Mouse (Mus musculus): Measurements from ENCODE around the gene Hnrnpab.

Gene Hnrnpab

DNA sequence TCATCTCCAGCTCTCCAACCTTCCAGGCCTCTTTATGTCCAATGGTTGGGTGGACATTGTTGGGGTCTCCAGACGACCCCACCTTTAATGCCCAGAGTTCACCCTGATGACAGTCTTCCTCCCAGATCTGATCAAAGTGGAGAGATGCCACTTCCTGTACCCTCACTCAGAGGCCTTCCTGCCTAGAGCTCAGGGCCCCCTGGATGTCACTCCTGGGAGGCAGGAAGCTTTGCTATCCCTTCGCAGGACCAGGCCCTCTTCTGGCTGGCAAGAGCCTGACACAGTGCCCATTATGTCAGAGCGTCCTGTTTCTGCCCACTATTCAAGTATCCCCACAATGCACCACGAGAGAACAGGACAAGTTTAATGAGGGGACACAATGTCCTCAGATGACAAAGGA is 27.6 kb downstream of the Hnrnpab start:
- intact Hi-C loops (cut with DNase I), result no loop called here

DNA sequence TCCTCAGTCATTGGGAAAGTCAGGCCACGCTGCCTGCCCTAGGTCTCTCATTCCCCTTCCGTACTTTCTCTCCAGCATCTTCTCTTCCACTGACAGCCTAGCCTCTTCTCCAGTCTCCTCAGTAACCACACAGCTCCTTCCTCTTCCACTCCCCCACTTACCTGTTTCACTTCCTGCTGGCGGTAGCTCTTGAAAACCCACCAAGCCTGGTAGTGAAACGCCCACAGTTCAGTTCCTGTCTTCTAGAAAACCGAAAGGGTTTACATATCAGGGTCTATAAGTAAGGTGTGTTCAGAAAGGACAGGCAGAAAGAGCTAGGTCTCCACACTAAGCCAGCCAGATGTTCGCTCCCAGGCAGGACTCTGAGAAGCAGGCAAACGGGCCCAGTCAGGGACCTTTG is 29.1 kb downstream of the Hnrnpab start:
- intact Hi-C loops (cut with DNase I), result no loop called here

DNA sequence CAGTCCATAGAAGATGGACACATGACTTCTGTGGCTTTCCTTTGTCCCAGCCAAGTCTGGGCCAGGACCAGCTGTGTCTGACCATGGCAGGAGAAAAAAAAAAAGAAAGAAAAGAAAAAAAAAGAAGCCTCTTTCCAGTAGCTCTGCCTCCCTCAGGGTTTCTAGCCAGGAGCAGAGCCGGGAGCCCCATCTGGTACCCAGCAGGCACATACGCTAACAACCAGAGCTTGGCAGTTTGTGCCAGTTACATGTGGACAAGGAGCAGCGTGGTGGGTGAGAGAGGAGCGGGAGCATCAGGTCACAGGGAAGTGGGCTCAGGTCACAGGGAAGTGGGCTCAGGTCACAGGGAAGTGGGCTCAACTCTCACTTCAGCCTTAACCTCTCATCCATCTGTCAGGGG is 30.2 kb downstream of the Hnrnpab start:
- intact Hi-C loops (cut with DNase I), result no loop called here

DNA sequence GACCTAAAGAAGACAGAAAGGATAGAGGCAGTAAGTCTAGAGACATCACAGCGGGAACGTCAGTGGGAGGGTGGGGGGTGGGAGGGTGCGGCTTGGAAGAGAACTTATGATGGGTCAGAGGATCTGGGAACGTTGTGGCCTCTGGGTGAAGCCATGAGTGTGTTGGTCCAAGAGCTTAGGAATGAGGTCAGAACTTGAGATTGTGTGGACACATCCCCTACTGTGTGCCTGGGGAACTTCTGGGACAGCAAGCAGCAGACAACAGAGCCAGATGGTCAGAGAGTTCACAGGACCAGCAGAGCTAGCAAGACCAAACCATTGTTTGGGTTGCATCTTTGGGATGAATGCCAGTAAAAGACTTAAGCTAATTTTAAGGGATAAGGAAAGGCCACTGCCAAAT is 37.8 kb downstream of the Hnrnpab start:
- intact Hi-C loops (cut with DNase I), result no loop called here

DNA sequence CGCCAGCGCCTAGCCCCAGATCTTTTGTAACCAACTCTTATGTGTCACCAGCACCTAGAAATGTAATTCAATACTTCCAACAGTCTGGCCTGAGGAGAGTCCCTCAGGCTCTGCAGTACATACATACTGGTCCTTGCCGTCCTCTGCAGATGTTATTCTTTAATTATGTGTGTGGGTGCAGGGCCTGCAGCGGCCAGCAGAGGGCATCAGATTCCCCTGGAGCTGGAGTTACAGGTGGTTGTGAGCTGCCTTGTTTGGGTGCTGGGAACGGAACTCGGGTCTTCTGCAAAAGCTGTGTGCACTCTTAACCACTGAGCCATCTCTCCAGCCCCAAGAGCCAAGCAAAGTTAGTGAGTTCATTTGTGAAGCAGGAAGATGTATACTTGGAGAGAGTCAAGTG is 40.7 kb downstream of the Hnrnpab start:
- intact Hi-C loops (cut with DNase I), result no loop called here

DNA sequence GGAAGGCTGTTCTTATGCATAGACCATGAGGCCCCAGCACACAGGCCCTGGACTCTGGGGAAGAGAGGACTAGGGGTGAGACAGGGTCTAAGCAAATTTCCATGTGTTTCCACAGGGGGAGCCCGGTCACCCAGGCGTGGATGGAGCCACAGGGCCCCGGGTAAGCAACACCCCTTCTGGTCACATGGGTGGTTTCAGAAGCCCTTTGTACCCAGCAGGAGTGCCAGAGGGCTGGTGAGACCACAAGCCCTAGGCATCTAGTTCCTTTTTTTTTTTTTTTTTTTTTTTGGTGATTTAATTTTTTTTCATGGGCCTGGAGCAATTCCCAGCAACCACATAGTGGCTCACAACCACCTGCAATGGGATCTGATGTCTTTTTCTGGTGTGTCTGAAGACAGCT is 41.6 kb downstream of the Hnrnpab start:
- intact Hi-C loops (cut with DNase I), result no loop called here

DNA sequence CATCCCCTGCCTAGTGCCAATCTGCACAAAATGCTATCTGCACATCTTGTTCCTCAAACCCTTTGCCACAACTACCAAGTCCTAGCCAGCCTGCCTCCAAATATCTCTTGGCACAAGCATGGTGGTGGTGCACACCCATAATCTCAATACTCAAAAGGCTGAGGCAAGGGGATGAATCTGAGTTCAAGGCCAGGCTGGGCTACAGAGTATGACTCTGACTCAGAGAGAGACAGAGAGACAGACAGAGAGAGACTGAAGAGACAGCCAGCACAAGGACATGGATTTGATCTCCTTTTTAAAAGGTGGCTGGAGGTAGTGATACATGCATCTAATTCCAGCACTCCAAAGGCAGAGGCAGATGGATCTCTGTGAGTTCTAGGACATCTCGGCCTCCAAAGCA is 43.4 kb downstream of the Hnrnpab start:
- intact Hi-C loops (cut with DNase I), result no loop called here

DNA sequence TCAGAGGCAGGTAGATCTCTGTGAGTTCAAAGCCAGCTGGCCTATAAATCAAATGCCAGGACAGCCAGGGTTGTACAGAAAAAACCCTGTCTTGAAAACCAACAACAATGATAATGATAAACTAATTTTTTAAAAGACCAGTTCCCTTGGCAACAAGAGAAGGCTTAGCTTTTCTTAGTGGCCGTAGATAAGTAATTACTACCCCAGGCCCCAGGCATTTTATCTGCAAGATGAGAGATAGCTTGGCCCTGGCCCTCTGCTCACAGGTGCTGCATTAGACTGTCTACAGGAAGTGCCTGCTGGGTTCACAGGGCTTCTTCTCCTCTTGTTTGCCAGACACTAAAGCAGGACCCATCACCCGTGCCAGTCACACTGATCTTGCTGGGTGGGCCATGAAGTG is 51.6 kb downstream of the Hnrnpab start:
- intact Hi-C loops (cut with DNase I), result no loop called here

DNA sequence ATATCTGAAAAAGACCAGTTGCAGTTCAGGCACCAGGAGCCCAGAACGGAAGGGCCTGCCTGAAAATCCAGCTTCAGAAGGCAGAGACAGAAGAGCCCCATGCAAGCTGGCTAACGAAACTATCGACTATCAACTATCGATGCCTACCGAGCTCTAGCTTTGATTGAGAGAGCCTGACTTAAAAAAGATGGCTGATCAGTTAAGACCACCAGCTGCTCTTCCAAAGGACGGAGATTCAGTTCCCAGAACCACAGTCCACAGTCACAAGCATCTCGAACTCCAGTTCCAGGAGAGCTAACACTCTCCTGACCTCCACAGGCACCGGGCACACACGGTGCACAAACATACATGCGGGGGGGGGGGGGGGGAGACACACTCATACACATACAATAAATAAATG is 52.1 kb downstream of the Hnrnpab start:
- intact Hi-C loops (cut with DNase I), result no loop called here

DNA sequence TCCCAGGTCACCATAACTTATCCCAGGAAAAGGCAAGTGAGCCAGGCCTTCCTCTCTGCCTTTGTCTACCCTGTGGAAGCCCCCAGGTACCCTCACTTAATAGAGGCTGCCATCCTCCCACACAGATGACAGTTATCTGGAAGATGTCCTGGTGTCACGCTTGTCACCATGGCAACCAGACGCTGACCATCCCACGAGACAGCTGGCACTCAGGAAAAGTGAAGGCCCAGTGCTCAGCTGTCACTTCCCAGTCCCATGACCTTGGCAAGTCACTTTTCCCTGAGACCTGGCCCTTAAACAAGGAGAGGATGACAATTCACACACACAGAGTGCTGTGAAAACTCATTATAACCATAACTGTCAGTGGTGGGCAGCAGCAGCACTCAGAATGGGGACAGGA is 54.6 kb downstream of the Hnrnpab start:
- intact Hi-C loops (cut with DNase I), result no loop called here

DNA sequence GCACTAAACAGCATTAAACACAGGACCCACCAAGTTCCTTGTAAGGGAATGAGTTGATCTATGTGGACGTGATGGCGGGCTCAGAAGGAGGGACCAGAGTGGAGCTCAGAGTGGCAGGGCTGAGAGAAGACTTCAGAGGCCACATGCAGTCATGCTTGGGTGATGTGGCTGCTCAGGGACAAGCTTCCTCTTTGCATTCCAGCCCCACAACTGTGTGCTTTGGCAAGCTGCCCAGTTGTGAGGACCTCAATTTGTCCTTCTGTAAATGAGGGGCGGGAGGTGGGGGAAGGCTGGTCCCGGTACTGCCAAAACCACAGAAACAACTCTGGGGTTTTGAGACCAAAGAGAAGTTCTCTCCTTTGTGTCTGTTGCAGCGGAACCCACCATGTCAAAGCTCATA is 55.4 kb downstream of the Hnrnpab start:
- intact Hi-C loops (cut with DNase I), result no loop called here
